Mouse (Mus musculus) ovary, adult 18-20 months (tissue): ENCODE measurements around the gene Rab1a.

Experiments used
- DNase-seq: peaks from one replicate; pipeline ENCODE4 v3.0.0; 2022; ENCODE audit warnings: low spot score, mixed read lengths

The Rab1a gene

GRCm38 (mm10) chr11:20247146-20247855, 46.1 kb downstream of the Rab1a start:
- no peak for DNase-seq

- DNase-seq, result no peak
Measured at GRCm38 (mm10) chr11:20248277-20248676, 47.0 kb downstream of the Rab1a start.

GRCm38 (mm10) chr11:20248840-20249239, 47.6 kb downstream of the Rab1a start:
- peak; percentile 17 for DNase-seq

- peak; percentile 94 for DNase-seq
Measured at GRCm38 (mm10) chr11:20249296-20250110, 48.3 kb downstream of the Rab1a start, which contains the start of gene Cep68. Cep68 (minus strand) TSS chr11:20249429.

GRCm38 (mm10) chr11:20250476-20251178, 49.4 kb downstream of the Rab1a start:
- no peak for DNase-seq

- DNase-seq, result no peak
Measured at GRCm38 (mm10) chr11:20253088-20253487, 51.9 kb downstream of the Rab1a start.

- no peak for DNase-seq
Measured at GRCm38 (mm10) chr11:20254791-20255190, 53.6 kb downstream of the Rab1a start.

- no peak for DNase-seq
Measured at GRCm38 (mm10) chr11:20262628-20263380, 61.6 kb downstream of the Rab1a start.

- no peak for DNase-seq
Measured at GRCm38 (mm10) chr11:20269885-20270284, 68.7 kb downstream of the Rab1a start.

GRCm38 (mm10) chr11:20275974-20276373, 74.7 kb downstream of the Rab1a start:
- no peak for DNase-seq
